Mouse (Mus musculus) c-Kit-positive CD71-positive TER-119-negative erythroid progenitor cells, embryonic 14.5 days (primary cell): ENCODE data around the gene Astn2.
"Not testable (repeated sequence)": the region's sequence is repeated elsewhere in the genome, so short reads cannot be mapped to it uniquely, and the experiment has no call there.

ENCODE experiments used
- DNase-seq: peaks from one replicate; pipeline ENCODE4 v3.0.0-alpha.2; 2013; ENCODE audit warnings: low read depth

The Astn2 gene

GRCm38 (mm10) chr4:65752941-65753340, 651.5 kb downstream of the Astn2 start:
- DNase-seq: no peak

GRCm38 (mm10) chr4:65744788-65745187, 659.6 kb downstream of the Astn2 start:
- no peak for DNase-seq

- DNase-seq: no peak
Measured at GRCm38 (mm10) chr4:65744088-65744610, 660.3 kb downstream of the Astn2 start.

- no peak for DNase-seq
Measured at GRCm38 (mm10) chr4:65743160-65743691, 661.2 kb downstream of the Astn2 start.

- no peak for DNase-seq
Measured at GRCm38 (mm10) chr4:65724414-65724813, 680.0 kb downstream of the Astn2 start.

GRCm38 (mm10) chr4:65719610-65720009, 684.8 kb downstream of the Astn2 start:
- no peak for DNase-seq

- DNase-seq: no peak
Measured at GRCm38 (mm10) chr4:65717899-65718298, 686.5 kb downstream of the Astn2 start.

- DNase-seq: no peak
Measured at GRCm38 (mm10) chr4:65716086-65716485, 688.3 kb downstream of the Astn2 start.

GRCm38 (mm10) chr4:65711678-65712077, 692.7 kb downstream of the Astn2 start:
- no peak for DNase-seq

- DNase-seq: no peak
Measured at GRCm38 (mm10) chr4:65710623-65711022, 693.8 kb downstream of the Astn2 start.

GRCm38 (mm10) chr4:65701848-65702247, 702.6 kb downstream of the Astn2 start:
- no peak for DNase-seq

- DNase-seq: no peak
Measured at GRCm38 (mm10) chr4:65699743-65700361, 704.6 kb downstream of the Astn2 start.

GRCm38 (mm10) chr4:65695241-65695640, 709.2 kb downstream of the Astn2 start:
- DNase-seq: no peak

GRCm38 (mm10) chr4:65694011-65694410, 710.4 kb downstream of the Astn2 start:
- no peak for DNase-seq

- DNase-seq: no peak
Measured at GRCm38 (mm10) chr4:65687006-65687723, 717.2 kb downstream of the Astn2 start.

- no peak for DNase-seq
Measured at GRCm38 (mm10) chr4:65686258-65687005, 718.0 kb downstream of the Astn2 start.

- no peak for DNase-seq
Measured at GRCm38 (mm10) chr4:65684401-65684800, 720.0 kb downstream of the Astn2 start.

- not testable (repeated sequence) for DNase-seq
Measured at GRCm38 (mm10) chr4:65679786-65680185, 724.6 kb downstream of the Astn2 start.

- no peak for DNase-seq
Measured at GRCm38 (mm10) chr4:65678929-65679328, 725.5 kb downstream of the Astn2 start.

- DNase-seq: no peak
Measured at GRCm38 (mm10) chr4:65678495-65678894, 725.9 kb downstream of the Astn2 start.

GRCm38 (mm10) chr4:65674267-65674978, 730.0 kb downstream of the Astn2 start:
- no peak for DNase-seq

GRCm38 (mm10) chr4:65673418-65673933, 730.9 kb downstream of the Astn2 start:
- no peak for DNase-seq
